Comparison of ENCODE assay signal across 7 mouse cellular contexts in the genomic region with DNA sequence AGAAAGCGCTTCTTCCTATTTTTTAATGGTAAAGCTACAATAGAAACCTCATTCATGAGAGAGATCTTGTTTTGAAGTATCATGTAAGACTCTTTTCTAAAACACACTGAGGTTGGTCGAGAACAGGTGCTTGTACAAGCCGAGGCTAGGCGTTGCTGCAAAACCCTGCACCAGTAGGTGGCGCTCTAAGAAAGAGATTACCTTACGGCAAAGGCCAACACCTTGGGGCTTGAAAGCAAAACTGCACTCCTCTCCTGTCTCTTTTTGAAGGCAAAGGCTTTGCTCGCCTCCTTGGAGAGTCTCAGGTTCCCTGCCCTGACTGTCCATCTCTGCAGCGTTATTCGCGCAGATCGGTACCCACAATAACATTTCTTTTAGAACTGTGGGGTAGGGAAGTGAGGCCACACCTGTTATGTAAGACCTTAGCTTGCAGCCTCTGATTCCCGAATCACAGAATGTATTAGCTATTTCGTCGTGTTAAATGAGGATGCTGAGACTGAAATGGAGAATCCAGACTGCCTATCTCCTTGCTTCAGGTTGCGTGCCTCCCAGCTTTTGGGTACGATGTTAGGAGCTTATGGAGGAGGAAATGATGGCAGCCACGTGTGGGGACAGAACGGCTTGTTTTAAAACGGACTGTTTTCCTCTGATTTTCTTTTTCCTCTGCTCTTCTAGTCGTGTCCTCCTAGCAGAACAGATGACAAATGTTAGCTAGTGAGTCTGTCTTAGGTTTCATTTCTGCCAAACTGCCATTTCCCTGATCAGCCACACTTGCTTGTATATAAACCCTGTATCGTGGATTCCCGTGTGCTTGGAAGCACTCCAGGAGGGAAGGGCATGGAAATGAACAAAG. TPM values are rescaled to one million over a fixed set of nuclear protein-coding genes. Genes with fewer than 3 reads are reported as not detected.
A peak's percentile ranks its signal among the peaks of the same experiment; 100 is the strongest.
DNase-seq lines count a peak whose midpoint lies in the region; ATAC-seq and TF ChIP-seq lines count a peak whose summit lies in the region.

No protein-coding gene starts in this region.

- peak overlapping the region; percentile 46 for H3K4me2 ChIP-seq in intestine, postnatal 0 days (replicated peaks; ENCODE audit: low read depth)
- H3K4me2 ChIP-seq in midbrain, embryonic 15.5 days, result peak overlapping the region; percentile 39

- peak; percentile 91 for TF ChIP-seq CTCF in intestine, postnatal 0 days (IDR thresholded peaks at IDR 0.05; ENCODE audit: low read depth)
- TF ChIP-seq CTCF in spleen, adult 2 months (IDR thresholded peaks at IDR 0.05; ENCODE audit: extremely low read depth, insufficient read depth, insufficient read length, insufficient replicate concordance), result peak; percentile 79; the same call in 1 of the 2 replicates

- H3K36me3 ChIP-seq in intestine, postnatal 0 days (ENCODE audit: control insufficient read depth, insufficient read depth), result no peaks in the 10 kb centered on the region
- no peaks in the 10 kb centered on the region for H3K36me3 ChIP-seq in limb, embryonic 10.5 days
- no peaks in the 10 kb centered on the region for H3K36me3 ChIP-seq in midbrain, embryonic 15.5 days (replicated peaks)
- no peaks in the 10 kb centered on the region for H3K36me3 ChIP-seq in spleen, adult 2 months (ENCODE audit: control insufficient read depth, insufficient read depth, low read length)

- H3K27me3 ChIP-seq in intestine, postnatal 0 days (replicated peaks; ENCODE audit: control insufficient read depth, insufficient read depth, low read length), result no peaks in the 10 kb centered on the region
- H3K27me3 ChIP-seq in limb, embryonic 10.5 days (ENCODE audit: low read depth, poor library complexity, severe bottlenecking), result peaks cover 3% of the 10 kb centered on the region; the same call in 1 of the 2 replicates
- H3K27me3 ChIP-seq in midbrain, embryonic 15.5 days (replicated peaks), result no peaks in the 10 kb centered on the region
- H3K27me3 ChIP-seq in spleen, adult 2 months (ENCODE audit: control insufficient read depth, insufficient read depth, low read length), result no peaks in the 10 kb centered on the region

- ATAC-seq in intestine, postnatal 0 days, result no peak
- peak; percentile 92 for ATAC-seq in midbrain, embryonic 15.5 days (replicated peaks)

- WGBS in intestine, postnatal 0 days, result 29% methylated on average over 22 of the region's 22 CpGs
- WGBS in limb, embryonic 10.5 days, result 40% methylated on average over 22 of the region's 22 CpGs
- 33% methylated on average over 22 of the region's 22 CpGs for WGBS in midbrain, embryonic 15.5 days
- WGBS in spleen, adult 2 months, result 31% methylated on average over 22 of the region's 22 CpGs

- H3K27ac ChIP-seq in intestine, postnatal 0 days (ENCODE audit: low read depth, low read length), result no peak overlapping the region
- no peak overlapping the region for H3K27ac ChIP-seq in limb, embryonic 10.5 days
- 0 out of 2 replicates have a peak overlapping the region, but pooled peaks have one; percentile 44 for H3K27ac ChIP-seq in midbrain, embryonic 15.5 days
- H3K27ac ChIP-seq in spleen, adult 2 months (ENCODE audit: insufficient read depth, low read length), result no peak overlapping the region

- no peak overlapping the region for H3K9ac ChIP-seq in intestine, postnatal 0 days (ENCODE audit: low read depth, low read length)
- H3K9ac ChIP-seq in midbrain, embryonic 15.5 days, result no peak overlapping the region

- peak; percentile 55 for DNase-seq in adrenal gland, adult 8-10 months
- DNase-seq in embryo, embryonic 10.5 days (ENCODE audit: low spot score), result peak; percentile 93
- DNase-seq in gastrocnemius, postnatal 4 days (ENCODE audit: low spot score in 2 of 2), result peak; percentile 70 to 82
- DNase-seq in limb, embryonic 10.5 days (ENCODE audit: low spot score), result peak; percentile 88
- peak; percentile 34 to 70 for DNase-seq in spleen, adult 2 months (ENCODE audit: low read depth in 1 of 2, low spot score in 2 of 2)

- no peaks in the 10 kb centered on the region for H3K9me3 ChIP-seq in intestine, postnatal 0 days (ENCODE audit: control insufficient read depth)
- no peaks in the 10 kb centered on the region for H3K9me3 ChIP-seq in limb, embryonic 10.5 days (replicated peaks)
- no peaks in the 10 kb centered on the region for H3K9me3 ChIP-seq in midbrain, embryonic 15.5 days

- H3K4me3 ChIP-seq in intestine, postnatal 0 days (ENCODE audit: low read depth, low read length), result no peak overlapping the region
- H3K4me3 ChIP-seq in limb, embryonic 10.5 days, result no peak overlapping the region
- H3K4me3 ChIP-seq in midbrain, embryonic 15.5 days, result no peak overlapping the region
- H3K4me3 ChIP-seq in spleen, adult 2 months (ENCODE audit: extremely low read depth, insufficient read depth, insufficient read length), result no peak overlapping the region

- no peaks in the 10 kb centered on the region for H3K4me1 ChIP-seq in intestine, postnatal 0 days (replicated peaks; ENCODE audit: control insufficient read depth, insufficient read depth, low read length)
- H3K4me1 ChIP-seq in limb, embryonic 10.5 days, result peaks cover 5% of the 10 kb centered on the region
- peaks cover 9% of the 10 kb centered on the region; the same call in 1 of the 2 replicates for H3K4me1 ChIP-seq in midbrain, embryonic 15.5 days
- H3K4me1 ChIP-seq in spleen, adult 2 months (ENCODE audit: control insufficient read depth, insufficient read depth, insufficient read length), result no peaks in the 10 kb centered on the region

- no peak for TF ChIP-seq POLR2A in spleen, adult 2 months (IDR thresholded peaks at IDR 0.05; ENCODE audit: low read depth, low read length)

RNA-seq across cellular contexts. Expression of a gene that starts 36.3 kb away (rescaled TPM):
- 10 to 100 TPM in 2 of 4 experiments, 1 to 10 TPM in 2; 6.5 to 13.4 (median 9.2) TPM for total RNA-seq in adrenal gland, adult 8-10 months (2022)
- 10 to 100 TPM; 16.6 to 20.8 TPM for total RNA-seq in gastrocnemius, postnatal 4 days (2021)
- 18.6 and 20.3 TPM in 2 replicates for polyA plus RNA-seq in intestine, postnatal 0 days (2015; fragmentation: Nextera tagmentation; extraction: Ambion mirVana)
- 36.2 and 38.0 TPM in 2 replicates for polyA plus RNA-seq in limb, embryonic 10.5 days (2016; fragmentation: Nextera tagmentation; extraction: Ambion mirVana)
- polyA plus RNA-seq in midbrain, embryonic 15.5 days (2015; fragmentation: Nextera tagmentation; extraction: Ambion mirVana), result 38.8 and 41.2 TPM in 2 replicates
- polyA plus RNA-seq in spleen, adult 2 months (2012; rRNA removed), result 4.8 and 9.2 TPM in 2 replicates
